Mouse (Mus musculus) bone marrow macrophage, adult 2 months (primary cell): ENCODE measurements around the gene Dpyd.

ENCODE experiments used
- CTCF ChIP-seq: IDR thresholded peaks from 2 replicates; pipeline ENCODE4 v1.5.1; 2012; ENCODE audit warnings: low read depth, mild to moderate bottlenecking, low read length, moderate library complexity
- POLR2A ChIP-seq: IDR thresholded peaks from 2 replicates; pipeline ENCODE4 v1.6.1; 2012; ENCODE audit warnings: mild to moderate bottlenecking, low read depth, low read length, borderline replicate concordance

DNA sequence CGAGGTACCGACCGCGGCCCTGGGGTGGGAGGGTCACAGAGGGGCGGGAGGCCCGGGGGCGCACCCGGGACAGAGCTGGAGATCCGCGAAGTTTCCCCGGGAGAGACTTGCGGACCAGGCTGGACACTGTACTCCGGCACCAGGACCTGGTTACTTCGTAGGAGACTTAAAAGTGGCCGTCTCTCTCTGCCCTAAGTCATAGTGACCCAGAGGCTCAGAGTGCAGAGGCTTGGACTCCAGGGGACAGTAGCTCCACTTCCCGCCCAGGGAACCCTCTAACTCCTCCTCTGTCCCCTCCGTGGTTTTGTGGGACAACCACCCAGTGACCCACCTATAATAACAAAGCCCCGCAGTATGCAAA, 362 bp downstream of the Dpyd start:
- TF ChIP-seq CTCF: no peak
- TF ChIP-seq POLR2A: no peak
